Mouse (Mus musculus): ENCODE measurements around the gene Hmgxb4. TPM values are rescaled to one million over a fixed set of nuclear protein-coding genes. Genes with fewer than 3 reads are reported as not detected.
"Not testable (repeated sequence)": the region's sequence is repeated elsewhere in the genome, so short reads cannot be mapped to it uniquely, and the experiment has no call there.

Gene Hmgxb4
- total RNA-seq (2014; rRNA removed; ENCODE audit: low replicate concordance), result 17.0 and 23.7 TPM in 2 replicates
- 9.0 and 10.2 TPM in 2 replicates for polyA plus RNA-seq (2015; fragmentation: Nextera tagmentation; extraction: Ambion mirVana)

DNA sequence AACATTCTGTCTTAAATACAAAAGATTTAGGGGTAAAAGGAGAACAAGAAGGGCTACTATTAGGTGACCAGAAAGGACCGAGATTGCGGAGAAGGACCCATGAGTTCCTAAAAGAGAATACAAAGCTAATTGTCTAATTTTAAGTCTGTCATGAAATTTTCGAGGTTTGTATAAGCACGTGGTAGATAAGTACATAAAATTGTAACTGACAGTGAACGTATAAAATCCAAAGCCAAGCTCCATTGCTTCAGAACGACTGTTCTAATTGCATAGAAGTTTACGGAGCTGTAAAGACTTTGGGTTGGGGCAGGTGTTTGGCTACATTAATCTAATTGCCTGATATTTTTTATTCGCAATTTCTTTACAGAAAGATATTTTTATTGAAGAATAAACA is at the start of gene Hmgxb4:
Gene Hmgxb4 (plus strand): TSS at position 276 of the 394 bp plus-strand sequence.
- WGBS, result 12% methylated on average over 8 of the region's 8 CpGs
- H3K9ac ChIP-seq (replicated peaks; ENCODE audit: low read depth, low read length), result peak within 1 kb of the TSS; percentile 96
- H3K4me2 ChIP-seq (ENCODE audit: low read depth, low read length), result peak within 1 kb of the TSS; percentile 89
- TF ChIP-seq EP300 (IDR thresholded peaks at IDR 0.05; ENCODE audit: low read depth) (no peak), CTCF (IDR thresholded peaks at IDR 0.05; ENCODE audit: low read depth) (no peak)
- 0 out of 2 replicates have a peak, but pooled peaks cover 5% of the 10 kb centered on the region for H3K4me1 ChIP-seq (ENCODE audit: control insufficient read depth, insufficient read depth)
- no peaks in the 10 kb centered on the region for H3K36me3 ChIP-seq (replicated peaks; ENCODE audit: control insufficient read depth, insufficient read depth, low read length)
- peak within 1 kb of the TSS; percentile 93 for H3K27ac ChIP-seq (ENCODE audit: low read depth)
- no peaks in the 10 kb centered on the region for H3K27me3 ChIP-seq (ENCODE audit: control insufficient read depth, insufficient read depth, low read length)
- no peaks in the 10 kb centered on the region for H3K9me3 ChIP-seq (replicated peaks; ENCODE audit: control insufficient read depth, low read length)
- peak within 1 kb of the TSS; percentile 91 for H3K4me3 ChIP-seq (ENCODE audit: low read depth, low read length)
- DNase-seq (ENCODE audit: low spot score) (no peak), ATAC-seq (ENCODE audit: insufficient read depth, low read depth) (no peak)

- Histone ChIP-seq H3K4me2 (ENCODE audit: low read depth, low read length) (no peak overlapping the region), H3K27ac (ENCODE audit: low read depth) (no peak overlapping the region), H3K27me3 (ENCODE audit: control insufficient read depth, insufficient read depth, low read length) (no peaks in the 10 kb centered on the region), H3K36me3 (replicated peaks; ENCODE audit: control insufficient read depth, insufficient read depth, low read length) (no peaks in the 10 kb centered on the region), H3K9me3 (replicated peaks; ENCODE audit: control insufficient read depth, low read length) (no peaks in the 10 kb centered on the region), H3K4me3 (ENCODE audit: low read depth, low read length) (no peak overlapping the region), H3K4me1 (ENCODE audit: control insufficient read depth, insufficient read depth) (no peaks in the 10 kb centered on the region), H3K9ac (replicated peaks; ENCODE audit: low read depth, low read length) (no peak overlapping the region)
- ATAC-seq (ENCODE audit: insufficient read depth, low read depth), result no peak
- TF ChIP-seq EP300 (IDR thresholded peaks at IDR 0.05; ENCODE audit: low read depth) (no peak), CTCF (IDR thresholded peaks at IDR 0.05; ENCODE audit: low read depth) (no peak)
- no peak for DNase-seq (ENCODE audit: low spot score)
- 73% methylated on average over 1 of the region's 1 CpGs for WGBS
Observed at GRCm38 (mm10) chr8:74949445-74949844, 43.7 kb upstream of the Hmgxb4 start.

- Histone ChIP-seq H3K4me2 (ENCODE audit: low read depth, low read length) (no peak overlapping the region), H3K9ac (replicated peaks; ENCODE audit: low read depth, low read length) (no peak overlapping the region), H3K4me3 (ENCODE audit: low read depth, low read length) (no peak overlapping the region), H3K9me3 (replicated peaks; ENCODE audit: control insufficient read depth, low read length) (no peaks in the 10 kb centered on the region), H3K4me1 (ENCODE audit: control insufficient read depth, insufficient read depth) (no peaks in the 10 kb centered on the region), H3K27ac (ENCODE audit: low read depth) (no peak overlapping the region), H3K36me3 (replicated peaks; ENCODE audit: control insufficient read depth, insufficient read depth, low read length) (no peaks in the 10 kb centered on the region), H3K27me3 (ENCODE audit: control insufficient read depth, insufficient read depth, low read length) (no peaks in the 10 kb centered on the region)
- TF ChIP-seq EP300 (IDR thresholded peaks at IDR 0.05; ENCODE audit: low read depth), result no peak
- TF ChIP-seq CTCF (IDR thresholded peaks at IDR 0.05; ENCODE audit: low read depth), result no peak
- no peak for DNase-seq (ENCODE audit: low spot score)
- no peak for ATAC-seq (ENCODE audit: insufficient read depth, low read depth)
- WGBS, result 27% methylated on average over 5 of the region's 5 CpGs
Observed at GRCm38 (mm10) chr8:74963983-74964382, 29.2 kb upstream of the Hmgxb4 start.

DNA sequence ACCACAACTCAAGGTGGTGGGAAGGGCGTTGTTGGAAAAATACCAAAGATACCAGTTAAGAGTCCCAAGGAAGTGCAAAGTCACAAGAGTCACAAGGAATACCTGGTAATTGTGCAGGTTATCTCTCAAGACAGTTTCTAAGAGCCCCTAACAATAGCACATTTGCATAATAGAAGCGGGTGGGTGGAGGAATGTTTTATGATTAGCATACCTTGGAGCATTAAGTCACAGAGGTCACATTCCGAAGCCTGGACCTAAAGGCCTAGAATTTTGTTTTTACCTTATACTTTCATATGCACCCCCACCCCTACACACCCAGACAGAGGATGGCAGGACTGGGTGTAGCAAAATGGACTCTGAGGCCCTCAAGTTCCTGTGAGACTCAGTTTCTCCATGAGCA is 22.9 kb upstream of the Hmgxb4 start:
- H3K36me3 ChIP-seq (replicated peaks; ENCODE audit: control insufficient read depth, insufficient read depth, low read length); H3K4me1 ChIP-seq (ENCODE audit: control insufficient read depth, insufficient read depth); H3K9me3 ChIP-seq (replicated peaks; ENCODE audit: control insufficient read depth, low read length); H3K4me2 ChIP-seq (ENCODE audit: low read depth, low read length); DNase-seq (ENCODE audit: low spot score); ATAC-seq (ENCODE audit: insufficient read depth, low read depth); H3K4me3 ChIP-seq (ENCODE audit: low read depth, low read length); H3K27ac ChIP-seq (ENCODE audit: low read depth); H3K9ac ChIP-seq (replicated peaks; ENCODE audit: low read depth, low read length); H3K27me3 ChIP-seq (ENCODE audit: control insufficient read depth, insufficient read depth, low read length): not testable (repeated sequence)
- WGBS, result 78% methylated on average over 3 of the region's 3 CpGs

DNA sequence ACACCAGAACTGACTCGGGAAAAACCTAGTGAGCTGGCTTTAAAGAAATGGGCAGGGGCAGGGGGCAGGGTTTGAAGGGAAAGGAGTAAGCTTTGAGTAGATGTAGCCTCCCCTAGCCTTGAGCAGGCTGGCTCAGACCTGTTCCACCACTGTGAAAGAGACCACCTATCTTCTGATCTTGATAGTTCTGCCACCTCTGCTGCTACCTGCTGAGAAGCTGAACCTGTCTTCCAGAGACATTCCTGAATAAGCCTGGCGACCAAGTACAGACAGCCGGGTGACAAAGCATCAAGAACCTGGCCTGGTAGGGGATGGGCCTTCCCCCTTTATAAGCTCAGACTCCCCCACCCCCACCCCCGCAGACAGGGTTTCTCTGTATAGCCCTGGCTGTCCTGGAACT is 21.5 kb upstream of the Hmgxb4 start:
- Histone ChIP-seq H3K4me3 (ENCODE audit: low read depth, low read length) (no peak overlapping the region), H3K27me3 (ENCODE audit: control insufficient read depth, insufficient read depth, low read length) (no peaks in the 10 kb centered on the region), H3K9ac (replicated peaks; ENCODE audit: low read depth, low read length) (no peak overlapping the region), H3K36me3 (replicated peaks; ENCODE audit: control insufficient read depth, insufficient read depth, low read length) (no peaks in the 10 kb centered on the region), H3K9me3 (replicated peaks; ENCODE audit: control insufficient read depth, low read length) (no peaks in the 10 kb centered on the region), H3K4me1 (ENCODE audit: control insufficient read depth, insufficient read depth) (no peaks in the 10 kb centered on the region), H3K27ac (ENCODE audit: low read depth) (no peak overlapping the region), H3K4me2 (ENCODE audit: low read depth, low read length) (no peak overlapping the region)
- TF ChIP-seq EP300 (IDR thresholded peaks at IDR 0.05; ENCODE audit: low read depth) (no peak), CTCF (IDR thresholded peaks at IDR 0.05; ENCODE audit: low read depth) (no peak)
- no peak for DNase-seq (ENCODE audit: low spot score)
- no peak for ATAC-seq (ENCODE audit: insufficient read depth, low read depth)
- WGBS, result 78% methylated on average over 4 of the region's 4 CpGs

GRCm38 (mm10) chr8:74972322-74972883 is 20.8 kb upstream of the Hmgxb4 start:
- Histone ChIP-seq H3K4me1 (ENCODE audit: control insufficient read depth, insufficient read depth) (no peaks in the 10 kb centered on the region), H3K27me3 (ENCODE audit: control insufficient read depth, insufficient read depth, low read length) (no peaks in the 10 kb centered on the region), H3K4me2 (ENCODE audit: low read depth, low read length) (no peak overlapping the region), H3K9ac (replicated peaks; ENCODE audit: low read depth, low read length) (no peak overlapping the region), H3K9me3 (replicated peaks; ENCODE audit: control insufficient read depth, low read length) (no peaks in the 10 kb centered on the region), H3K27ac (ENCODE audit: low read depth) (no peak overlapping the region), H3K36me3 (replicated peaks; ENCODE audit: control insufficient read depth, insufficient read depth, low read length) (no peaks in the 10 kb centered on the region), H3K4me3 (ENCODE audit: low read depth, low read length) (no peak overlapping the region)
- ATAC-seq (ENCODE audit: insufficient read depth, low read depth) (no peak), DNase-seq (ENCODE audit: low spot score) (no peak)
- TF ChIP-seq CTCF (IDR thresholded peaks at IDR 0.05; ENCODE audit: low read depth) (no peak), EP300 (IDR thresholded peaks at IDR 0.05; ENCODE audit: low read depth) (no peak)
- 65% methylated on average over 7 of the region's 7 CpGs for WGBS
